Mouse (Mus musculus): ENCODE data around the gene Rnpepl1. TPM values are rescaled to one million over a fixed set of nuclear protein-coding genes. Genes with fewer than 3 reads are reported as not detected.

Gene Rnpepl1
- polyA plus RNA-seq, 1 experiment from 2014 or later = 21.7 TPM

GRCm38 (mm10) chr1:92920474-92921200 is 10.1 kb downstream of the Rnpepl1 start:
- Histone ChIP-seq H3K4me1 (ENCODE audit: control insufficient read depth, insufficient read depth, low read length) (no peaks in the 10 kb centered on the region), H3K4me2 (no peak overlapping the region), H3K9ac (ENCODE audit: low read depth, low read length) (no peak overlapping the region), H3K27ac (ENCODE audit: low read depth, low read length) (no peak overlapping the region), H3K4me3 (ENCODE audit: low read depth, low read length) (no peak overlapping the region), H3K27me3 (ENCODE audit: control insufficient read depth, insufficient read depth, low read length) (no peaks in the 10 kb centered on the region), H3K36me3 (ENCODE audit: control insufficient read depth, insufficient read depth, low read length) (peaks cover 21% of the 10 kb centered on the region), H3K9me3 (replicated peaks; ENCODE audit: control insufficient read depth, low read length) (no peaks in the 10 kb centered on the region)
- 81% methylated on average over 7 of the region's 7 CpGs for WGBS (ENCODE audit: insufficient replicate concordance)
- ATAC-seq (replicated peaks; ENCODE audit: insufficient number of reproducible peaks, low FRiP score, low TSS enrichment) = no peak

DNA sequence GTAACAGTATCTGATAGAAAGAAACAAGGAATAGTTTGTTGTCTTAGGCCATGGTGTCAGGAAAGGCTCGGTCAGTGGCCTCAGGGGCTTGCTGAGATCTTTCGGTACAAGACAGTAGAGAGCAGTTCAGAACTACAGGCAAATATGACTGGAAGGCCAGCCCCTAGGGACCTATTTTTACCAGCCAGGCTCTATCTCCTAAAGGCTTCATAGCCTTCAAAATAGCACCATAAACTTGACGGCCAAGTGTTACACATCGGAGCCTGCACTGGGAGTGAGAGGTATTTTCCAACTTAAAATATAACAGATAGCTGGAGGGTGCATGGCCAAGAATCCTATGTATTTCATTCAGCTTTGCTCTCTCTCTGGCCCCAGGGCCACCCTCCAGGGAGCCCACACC is 10.9 kb downstream of the Rnpepl1 start:
- H3K9ac ChIP-seq (ENCODE audit: low read depth, low read length) = no peak overlapping the region
- H3K27me3 ChIP-seq (ENCODE audit: control insufficient read depth, insufficient read depth, low read length) = no peaks in the 10 kb centered on the region
- no peak overlapping the region for H3K4me3 ChIP-seq (ENCODE audit: low read depth, low read length)
- H3K4me2 ChIP-seq = no peak overlapping the region; the same call in 1 of the 2 replicates
- no peak overlapping the region for H3K27ac ChIP-seq (ENCODE audit: low read depth, low read length)
- ATAC-seq (replicated peaks; ENCODE audit: insufficient number of reproducible peaks, low FRiP score, low TSS enrichment) = no peak
- no peaks in the 10 kb centered on the region for H3K9me3 ChIP-seq (replicated peaks; ENCODE audit: control insufficient read depth, low read length)
- H3K4me1 ChIP-seq (ENCODE audit: control insufficient read depth, insufficient read depth, low read length) = no peaks in the 10 kb centered on the region
- WGBS (ENCODE audit: insufficient replicate concordance) = 72% methylated on average over 4 of the region's 4 CpGs
- peaks cover 17% of the 10 kb centered on the region for H3K36me3 ChIP-seq (ENCODE audit: control insufficient read depth, insufficient read depth, low read length)

- Histone ChIP-seq H3K4me3 (ENCODE audit: low read depth, low read length) (no peak overlapping the region), H3K27me3 (ENCODE audit: control insufficient read depth, insufficient read depth, low read length) (no peaks in the 10 kb centered on the region), H3K4me2 (no peak overlapping the region), H3K27ac (ENCODE audit: low read depth, low read length) (no peak overlapping the region), H3K36me3 (ENCODE audit: control insufficient read depth, insufficient read depth, low read length) (no peaks in the 10 kb centered on the region), H3K4me1 (ENCODE audit: control insufficient read depth, insufficient read depth, low read length) (peaks cover 3% of the 10 kb centered on the region), H3K9ac (ENCODE audit: low read depth, low read length) (no peak overlapping the region), H3K9me3 (replicated peaks; ENCODE audit: control insufficient read depth, low read length) (no peaks in the 10 kb centered on the region; the same call in 1 of the 2 replicates)
- WGBS (ENCODE audit: insufficient replicate concordance) = 44% methylated on average over 1 of the region's 1 CpGs
- no peak for ATAC-seq (replicated peaks; ENCODE audit: insufficient number of reproducible peaks, low FRiP score, low TSS enrichment)
Observed at GRCm38 (mm10) chr1:92930171-92930706, 19.7 kb downstream of the Rnpepl1 start.

- Histone ChIP-seq H3K4me3 (ENCODE audit: low read depth, low read length) (peak overlapping the region; percentile 77), H3K27me3 (ENCODE audit: control insufficient read depth, insufficient read depth, low read length) (no peaks in the 10 kb centered on the region), H3K9me3 (replicated peaks; ENCODE audit: control insufficient read depth, low read length) (no peaks in the 10 kb centered on the region; the same call in 1 of the 2 replicates), H3K36me3 (ENCODE audit: control insufficient read depth, insufficient read depth, low read length) (no peaks in the 10 kb centered on the region), H3K9ac (ENCODE audit: low read depth, low read length) (peak overlapping the region; percentile 66), H3K4me1 (ENCODE audit: control insufficient read depth, insufficient read depth, low read length) (peaks cover 11% of the 10 kb centered on the region), H3K4me2 (peak overlapping the region; percentile 78), H3K27ac (ENCODE audit: low read depth, low read length) (peak overlapping the region; percentile 85)
- ATAC-seq (replicated peaks; ENCODE audit: insufficient number of reproducible peaks, low FRiP score, low TSS enrichment) = no peak
- WGBS (ENCODE audit: insufficient replicate concordance) = 74% methylated on average over 4 of the region's 4 CpGs
Observed at GRCm38 (mm10) chr1:92933611-92934010, 23.0 kb downstream of the Rnpepl1 start.

DNA sequence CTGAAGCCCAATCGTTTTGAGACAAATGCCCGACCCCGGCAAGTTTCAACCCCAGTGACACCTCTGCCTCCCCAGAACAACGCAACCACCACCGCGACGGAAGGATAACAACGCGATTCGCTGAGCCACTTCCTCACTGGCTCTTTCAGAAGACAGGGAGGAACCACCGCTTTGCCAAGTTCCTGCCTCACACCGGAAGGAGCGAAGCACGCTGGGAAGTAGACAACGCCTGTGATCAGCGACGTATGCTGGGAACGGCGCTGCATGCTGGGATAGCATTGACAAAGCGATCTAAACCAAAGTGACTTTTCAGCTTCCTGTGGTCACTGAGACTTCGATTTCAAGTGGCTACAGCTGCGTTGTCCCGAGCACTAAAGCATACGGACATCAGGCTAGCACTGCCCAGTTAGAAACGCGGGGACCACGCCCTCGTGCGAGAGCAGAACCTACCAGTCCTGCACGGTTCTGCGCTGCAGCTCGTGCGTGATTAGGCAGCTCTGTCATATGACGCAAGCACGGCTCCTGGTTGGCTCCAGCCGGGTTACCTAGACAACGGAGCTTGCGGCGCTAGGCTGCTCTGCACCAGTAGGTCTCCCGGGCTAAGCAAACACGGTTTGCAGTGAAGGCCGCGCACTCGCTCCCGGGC is 23.7 kb downstream of the Rnpepl1 start, which contains the start of gene Capn10:
Gene Capn10, plus strand, starts transcription at position 195 of the 646 bp plus-strand sequence.
- under 1% methylated on average over 45 of the region's 45 CpGs for WGBS (ENCODE audit: insufficient replicate concordance)
- peak within 1 kb of the TSS; percentile 85 for H3K27ac ChIP-seq (ENCODE audit: low read depth, low read length)
- H3K36me3 ChIP-seq (ENCODE audit: control insufficient read depth, insufficient read depth, low read length) = no peaks in the 10 kb centered on the region
- no peaks in the 10 kb centered on the region; the same call in 1 of the 2 replicates for H3K9me3 ChIP-seq (replicated peaks; ENCODE audit: control insufficient read depth, low read length)
- H3K4me3 ChIP-seq (ENCODE audit: low read depth, low read length) = peak within 1 kb of the TSS; percentile 77
- H3K4me1 ChIP-seq (ENCODE audit: control insufficient read depth, insufficient read depth, low read length) = peaks cover 11% of the 10 kb centered on the region
- H3K9ac ChIP-seq (ENCODE audit: low read depth, low read length) = peak within 1 kb of the TSS; percentile 66
- ATAC-seq (replicated peaks; ENCODE audit: insufficient number of reproducible peaks, low FRiP score, low TSS enrichment) = peak; percentile 99
- H3K27me3 ChIP-seq (ENCODE audit: control insufficient read depth, insufficient read depth, low read length) = no peaks in the 10 kb centered on the region
- H3K4me2 ChIP-seq = peak within 1 kb of the TSS; percentile 78

- Histone ChIP-seq H3K4me3 (ENCODE audit: low read depth, low read length) (peak overlapping the region; percentile 77), H3K27ac (ENCODE audit: low read depth, low read length) (peak overlapping the region; percentile 85), H3K4me1 (ENCODE audit: control insufficient read depth, insufficient read depth, low read length) (peaks cover 11% of the 10 kb centered on the region), H3K4me2 (peak overlapping the region; percentile 78), H3K36me3 (ENCODE audit: control insufficient read depth, insufficient read depth, low read length) (peaks cover 9% of the 10 kb centered on the region), H3K27me3 (ENCODE audit: control insufficient read depth, insufficient read depth, low read length) (no peaks in the 10 kb centered on the region), H3K9me3 (replicated peaks; ENCODE audit: control insufficient read depth, low read length) (no peaks in the 10 kb centered on the region; the same call in 1 of the 2 replicates), H3K9ac (ENCODE audit: low read depth, low read length) (peak overlapping the region; percentile 66)
- no peak for ATAC-seq (replicated peaks; ENCODE audit: insufficient number of reproducible peaks, low FRiP score, low TSS enrichment)
- WGBS (ENCODE audit: insufficient replicate concordance) = 17% methylated on average over 10 of the region's 10 CpGs
Observed at GRCm38 (mm10) chr1:92935054-92935962, 24.7 kb downstream of the Rnpepl1 start.

DNA sequence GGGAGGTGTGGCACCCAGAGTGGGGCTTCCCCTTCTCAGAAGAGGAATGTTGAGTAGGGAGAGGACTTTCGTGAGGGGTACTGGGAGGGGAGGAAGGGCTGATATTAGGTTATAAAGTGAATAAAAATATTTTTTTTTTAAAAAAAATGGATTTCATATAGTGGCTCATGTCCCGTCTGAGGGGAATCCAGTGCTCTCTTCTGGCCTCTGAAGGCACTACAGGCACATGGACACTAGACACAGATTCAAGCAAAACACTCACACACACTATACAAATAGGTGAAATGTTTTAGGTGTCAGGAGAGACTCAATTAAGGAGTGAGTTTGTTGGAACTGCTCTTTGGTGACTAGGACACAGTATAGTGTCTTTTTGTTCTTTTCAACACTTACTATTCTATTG is 25.4 kb downstream of the Rnpepl1 start:
- Histone ChIP-seq H3K4me3 (ENCODE audit: low read depth, low read length) (no peak overlapping the region), H3K27me3 (ENCODE audit: control insufficient read depth, insufficient read depth, low read length) (no peaks in the 10 kb centered on the region), H3K9me3 (replicated peaks; ENCODE audit: control insufficient read depth, low read length) (no peaks in the 10 kb centered on the region; the same call in 1 of the 2 replicates), H3K27ac (ENCODE audit: low read depth, low read length) (no peak overlapping the region), H3K36me3 (ENCODE audit: control insufficient read depth, insufficient read depth, low read length) (peaks cover 11% of the 10 kb centered on the region), H3K9ac (ENCODE audit: low read depth, low read length) (no peak overlapping the region), H3K4me1 (ENCODE audit: control insufficient read depth, insufficient read depth, low read length) (peaks cover 11% of the 10 kb centered on the region), H3K4me2 (no peak overlapping the region)
- no peak for ATAC-seq (replicated peaks; ENCODE audit: insufficient number of reproducible peaks, low FRiP score, low TSS enrichment)
- WGBS (ENCODE audit: insufficient replicate concordance) = 59% methylated on average over 2 of the region's 2 CpGs

DNA sequence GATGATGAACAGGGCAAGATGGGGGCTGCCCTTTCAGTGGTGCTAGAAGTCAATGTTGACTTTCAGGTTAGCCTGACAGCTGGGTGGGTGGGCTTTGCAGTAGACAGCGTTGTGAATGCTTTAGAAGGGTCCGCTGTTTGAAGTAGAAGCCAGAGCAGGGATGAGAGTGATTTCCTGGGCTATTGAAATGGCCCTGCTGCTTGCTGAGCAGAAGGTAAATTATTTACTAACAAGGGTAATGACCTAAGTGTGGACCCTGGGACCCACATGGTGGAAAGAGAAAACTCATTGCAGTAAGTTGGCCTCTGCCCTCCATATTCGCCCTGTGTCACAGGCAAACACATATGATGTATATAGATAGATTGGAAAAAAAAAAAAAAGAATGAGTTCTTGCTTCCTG is 25.9 kb downstream of the Rnpepl1 start:
- H3K4me1 ChIP-seq (ENCODE audit: control insufficient read depth, insufficient read depth, low read length) = peaks cover 11% of the 10 kb centered on the region
- no peaks in the 10 kb centered on the region for H3K27me3 ChIP-seq (ENCODE audit: control insufficient read depth, insufficient read depth, low read length)
- peaks cover 11% of the 10 kb centered on the region for H3K36me3 ChIP-seq (ENCODE audit: control insufficient read depth, insufficient read depth, low read length)
- no peak overlapping the region for H3K9ac ChIP-seq (ENCODE audit: low read depth, low read length)
- H3K27ac ChIP-seq (ENCODE audit: low read depth, low read length) = no peak overlapping the region
- no peak overlapping the region for H3K4me3 ChIP-seq (ENCODE audit: low read depth, low read length)
- no peaks in the 10 kb centered on the region; the same call in 1 of the 2 replicates for H3K9me3 ChIP-seq (replicated peaks; ENCODE audit: control insufficient read depth, low read length)
- H3K4me2 ChIP-seq = no peak overlapping the region
- ATAC-seq (replicated peaks; ENCODE audit: insufficient number of reproducible peaks, low FRiP score, low TSS enrichment) = no peak
- WGBS (ENCODE audit: insufficient replicate concordance) = 79% methylated on average over 3 of the region's 3 CpGs

Measured in heart, embryonic 11.5 days (tissue).